Mouse (Mus musculus) forebrain, embryonic 14.5 days (tissue): ENCODE results near the gene Clec4a3. TPM values are rescaled to one million over a fixed set of nuclear protein-coding genes. Genes with fewer than 3 reads are reported as not detected.

Experiments
- ATAC-seq: fragments of 200-750 bp; cut with Nextera tagmentation; 2 replicates; pipeline ENCODE4 v1.8.0; 2017; ENCODE audit warnings: mild to moderate bottlenecking, moderate library complexity
- DNase-seq: peaks from one replicate; pipeline ENCODE4 v3.0.0-alpha.2; 2015; ENCODE audit warnings: low spot score
- H3K27ac ChIP-seq: fragments of 300-500 bp; sonication (generic); 2 replicates; pipeline ENCODE4 v1.5.1; 2014; ENCODE audit warnings: low read depth, mild to moderate bottlenecking, control low read depth, low read length, moderate library complexity
- H3K27me3 ChIP-seq: fragments of 300-500 bp; sonication (generic); replicated peaks from 2 replicates; pipeline ENCODE4 v1.6.1; 2014; ENCODE audit warnings: low read length, control low read depth, mixed read lengths; ENCODE audit not compliant: control insufficient read depth, insufficient read depth
- H3K36me3 ChIP-seq: fragments of 300-500 bp; sonication (generic); 2 replicates; pipeline ENCODE4 v1.6.1; 2014; ENCODE audit warnings: low read length, control low read depth; ENCODE audit not compliant: control insufficient read depth, insufficient read depth
- H3K4me1 ChIP-seq: fragments of 300-500 bp; sonication (generic); 2 replicates; pipeline ENCODE4 v1.6.1; 2014; ENCODE audit warnings: antibody characterized with exemption, low read length, control low read depth; ENCODE audit not compliant: control insufficient read depth, insufficient read depth
- H3K4me2 ChIP-seq: fragments of 300-500 bp; sonication (generic); 2 replicates; pipeline ENCODE4 v1.6.1; 2014; ENCODE audit warnings: mild to moderate bottlenecking, control low read depth, low read length
- H3K4me3 ChIP-seq: fragments of 300-500 bp; sonication (generic); 2 replicates; pipeline ENCODE4 v1.5.1; 2014; ENCODE audit warnings: low read depth, low read length, control low read depth
- H3K9ac ChIP-seq: fragments of 300-500 bp; sonication (generic); 2 replicates; pipeline ENCODE4 v1.6.1; 2014; ENCODE audit warnings: mild to moderate bottlenecking, low read length, control low read depth, moderate library complexity
- H3K9me3 ChIP-seq: fragments of 300-500 bp; sonication (generic); replicated peaks from 2 replicates; pipeline ENCODE4 v1.6.1; 2016; ENCODE audit warnings: low read length, control low read depth, mixed read lengths; ENCODE audit not compliant: control insufficient read depth
- WGBS: fragments of 180-500 bp; shearing (Covaris S2); extraction: QIAGEN DNeasy Blood & Tissue Kit; methylation state at CpG from one replicate; pipeline ENCODE4 v1.1.7; 2014; 5-methylcytosine and 5-hydroxymethylcytosine counted together
- polyA plus RNA-seq: library from polyadenylated mRNA; unstranded; fragments of >200 nt; fragmentation: Nextera tagmentation; extraction: Ambion mirVana; gene quantifications from 2 replicates; pipeline ENCODE4 v1.2.1, GENCODE M21; 2014

Gene Clec4a3
- 0.69 and 0.84 TPM in 2 replicates for polyA plus RNA-seq

- Histone ChIP-seq H3K27me3 (no peaks in the 10 kb centered on the region), H3K4me1 (no peaks in the 10 kb centered on the region), H3K4me2 (no peak within 1 kb of the TSS), H3K9ac (no peak within 1 kb of the TSS), H3K9me3 (no peaks in the 10 kb centered on the region), H3K36me3 (no peaks in the 10 kb centered on the region), H3K4me3 (no peak within 1 kb of the TSS), H3K27ac (no peak within 1 kb of the TSS)
- ATAC-seq (no peak), DNase-seq (no peak)
- WGBS, result 88% methylated on average over 8 of the region's 8 CpGs
These were observed at the start of gene Clec4a3 for GRCm38 (mm10) chr6:122952401-122952800. Clec4a3 (plus strand) TSS chr6:122952515.

- no peak overlapping the region for H3K27ac ChIP-seq
- H3K9ac ChIP-seq, result no peak overlapping the region
- 92% methylated on average over 4 of the region's 4 CpGs for WGBS
- H3K27me3 ChIP-seq, result no peaks in the 10 kb centered on the region
- DNase-seq (no peak), ATAC-seq (no peak)
- H3K36me3 ChIP-seq, result no peaks in the 10 kb centered on the region
- no peaks in the 10 kb centered on the region for H3K4me1 ChIP-seq
- H3K4me3 ChIP-seq, result no peak overlapping the region
- no peak overlapping the region for H3K4me2 ChIP-seq
- H3K9me3 ChIP-seq, result no peaks in the 10 kb centered on the region
These were observed 32.4 kb upstream of the Clec4a3 start for GRCm38 (mm10) chr6:122919922-122920321.

- DNase-seq (no peak), ATAC-seq (no peak)
- Histone ChIP-seq H3K9me3 (no peaks in the 10 kb centered on the region), H3K4me1 (no peaks in the 10 kb centered on the region), H3K27ac (no peak within 1 kb of the TSS), H3K9ac (no peak within 1 kb of the TSS), H3K27me3 (no peaks in the 10 kb centered on the region), H3K36me3 (no peaks in the 10 kb centered on the region), H3K4me2 (no peak within 1 kb of the TSS), H3K4me3 (no peak within 1 kb of the TSS)
- WGBS, result 72% methylated on average over 4 of the region's 4 CpGs
These were observed 30.9 kb upstream of the Clec4a3 start, which contains the start of gene Clec4a1 for GRCm38 (mm10) chr6:122921451-122921850. Clec4a1 (plus strand) TSS chr6:122921848.

DNA sequence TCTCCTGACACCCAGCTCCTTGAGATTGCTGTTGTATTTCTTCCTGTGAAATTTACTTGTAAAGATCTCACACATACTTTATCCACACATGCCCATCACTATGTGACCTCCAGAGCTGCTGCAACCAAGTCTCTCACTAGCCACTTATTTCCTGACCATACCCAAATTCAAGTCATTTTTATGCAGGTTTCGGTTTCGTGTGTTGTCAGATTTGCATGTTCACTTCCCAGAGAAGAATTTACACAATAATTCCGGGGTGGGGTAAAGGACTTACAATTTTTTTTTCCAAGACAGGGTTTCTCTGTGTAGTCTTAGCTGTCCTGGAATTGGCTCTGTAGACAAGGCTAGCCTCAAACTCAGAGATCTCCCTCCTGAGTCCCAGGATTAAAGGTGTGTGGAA, 17.5 kb upstream of the Clec4a3 start:
- Histone ChIP-seq H3K36me3 (no peaks in the 10 kb centered on the region), H3K27me3 (no peaks in the 10 kb centered on the region), H3K4me1 (no peaks in the 10 kb centered on the region), H3K9me3 (no peaks in the 10 kb centered on the region), H3K4me2 (no peak overlapping the region), H3K27ac (no peak overlapping the region), H3K4me3 (no peak overlapping the region), H3K9ac (no peak overlapping the region)
- 91% methylated on average over 3 of the region's 3 CpGs for WGBS
- ATAC-seq, result no peak
- DNase-seq, result no peak

DNA sequence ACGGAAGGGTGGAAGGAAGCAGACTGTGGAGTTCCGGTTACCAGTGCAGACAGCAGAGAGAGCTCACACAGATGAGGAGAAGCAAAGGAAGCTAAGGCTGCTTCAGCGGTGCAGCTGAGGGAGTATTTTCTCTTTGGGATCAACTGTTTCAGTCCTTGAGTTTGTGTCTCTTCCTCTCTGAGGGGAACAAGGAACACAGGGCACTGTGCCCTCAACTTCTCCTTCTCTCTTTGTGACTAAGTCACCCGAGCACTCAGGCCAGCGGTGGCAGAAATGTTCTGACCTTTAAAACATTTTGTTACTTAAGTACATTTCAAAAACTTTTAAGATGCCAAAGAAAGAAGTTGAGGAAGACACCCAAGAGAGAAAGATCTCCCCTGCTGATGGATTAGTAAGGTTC, 12.7 kb upstream of the Clec4a3 start:
- Histone ChIP-seq H3K4me1 (no peaks in the 10 kb centered on the region), H3K9me3 (no peaks in the 10 kb centered on the region), H3K27ac (no peak overlapping the region), H3K4me2 (no peak overlapping the region), H3K36me3 (no peaks in the 10 kb centered on the region), H3K4me3 (no peak overlapping the region), H3K9ac (no peak overlapping the region), H3K27me3 (no peaks in the 10 kb centered on the region)
- DNase-seq (no peak), ATAC-seq (no peak)
- 87% methylated on average over 5 of the region's 5 CpGs for WGBS

DNA sequence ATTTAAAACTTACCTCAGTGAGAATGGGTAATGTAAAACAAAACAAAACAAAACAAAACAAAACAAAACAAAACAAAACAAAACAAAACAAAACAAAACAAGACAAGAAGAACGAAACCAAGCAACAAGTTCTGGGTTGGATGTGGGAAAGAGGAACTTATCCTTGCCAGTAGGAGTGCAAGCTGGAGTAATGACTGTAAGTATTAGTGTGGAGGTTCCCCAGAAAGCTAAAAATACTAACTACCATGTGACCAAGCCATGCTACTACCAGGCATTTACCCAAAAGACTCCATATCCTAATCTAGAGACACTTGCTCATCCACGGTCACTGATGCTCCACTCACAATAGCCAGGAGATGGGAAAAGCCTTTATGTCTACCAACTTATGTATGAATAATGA, 5.6 kb upstream of the Clec4a3 start:
- ATAC-seq, result no peak
- Histone ChIP-seq H3K36me3 (no peaks in the 10 kb centered on the region), H3K27me3 (no peaks in the 10 kb centered on the region), H3K4me3 (no peak overlapping the region), H3K4me2 (no peak overlapping the region), H3K9me3 (no peaks in the 10 kb centered on the region), H3K9ac (no peak overlapping the region), H3K27ac (no peak overlapping the region), H3K4me1 (no peaks in the 10 kb centered on the region)
- 92% methylated on average over 2 of the region's 2 CpGs for WGBS
- DNase-seq, result no peak

- no peak overlapping the region for H3K4me2 ChIP-seq
- H3K9ac ChIP-seq, result no peak overlapping the region
- ATAC-seq (no peak), DNase-seq (no peak)
- no peak overlapping the region for H3K4me3 ChIP-seq
- 72% methylated on average over 2 of the region's 2 CpGs for WGBS
- no peaks in the 10 kb centered on the region for H3K36me3 ChIP-seq
- H3K9me3 ChIP-seq, result no peaks in the 10 kb centered on the region
- H3K4me1 ChIP-seq, result no peaks in the 10 kb centered on the region
- no peaks in the 10 kb centered on the region for H3K27me3 ChIP-seq
- no peak overlapping the region for H3K27ac ChIP-seq
These were observed 12.2 kb downstream of the Clec4a3 start for GRCm38 (mm10) chr6:122964562-122964961.

GRCm38 (mm10) chr6:122969048-122969447, 16.7 kb downstream of the Clec4a3 start:
- no peak overlapping the region for H3K27ac ChIP-seq
- DNase-seq (no peak), ATAC-seq (no peak)
- no peak overlapping the region for H3K4me2 ChIP-seq
- H3K27me3 ChIP-seq, result no peaks in the 10 kb centered on the region
- H3K9ac ChIP-seq, result no peak overlapping the region
- H3K9me3 ChIP-seq, result no peaks in the 10 kb centered on the region
- H3K4me3 ChIP-seq, result no peak overlapping the region
- 78% methylated on average over 2 of the region's 2 CpGs for WGBS
- no peaks in the 10 kb centered on the region for H3K4me1 ChIP-seq
- H3K36me3 ChIP-seq, result no peaks in the 10 kb centered on the region

DNA sequence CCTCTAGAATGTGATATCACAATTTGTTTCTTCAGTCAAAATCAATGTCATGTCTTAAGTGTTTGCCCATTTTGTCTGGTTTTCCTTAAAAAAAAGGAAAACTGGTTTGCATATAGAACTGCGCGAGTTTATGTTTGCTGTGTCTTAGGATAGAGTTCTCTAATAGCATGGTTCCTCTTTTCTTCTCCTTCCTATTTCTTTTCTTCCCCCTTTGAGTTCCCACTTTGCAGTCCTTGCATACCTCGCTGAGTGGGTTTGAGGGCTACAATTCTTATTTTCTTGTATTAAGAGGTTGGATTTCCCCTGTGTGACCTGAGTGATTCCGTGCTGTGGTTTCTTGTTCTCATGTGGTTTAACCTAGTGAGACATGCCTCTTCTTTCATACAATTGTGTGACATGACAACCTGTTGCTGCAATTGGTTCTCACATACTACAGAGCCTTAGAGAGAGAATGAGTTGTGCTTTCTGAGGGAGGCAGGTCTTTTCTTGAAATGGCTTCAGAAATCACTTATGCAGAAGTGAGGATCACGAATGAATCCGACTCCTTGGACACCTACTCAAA, 37.6 kb downstream of the Clec4a3 start, which contains the start of gene Clec4a4:
Gene Clec4a4, plus strand, starts transcription at position 492 of the 562 bp plus-strand sequence.
- Histone ChIP-seq H3K4me2 (no peak within 1 kb of the TSS), H3K27me3 (no peaks in the 10 kb centered on the region), H3K36me3 (no peaks in the 10 kb centered on the region), H3K4me1 (no peaks in the 10 kb centered on the region), H3K9me3 (no peaks in the 10 kb centered on the region; the same call in 1 of the 2 replicates), H3K4me3 (no peak within 1 kb of the TSS), H3K9ac (no peak within 1 kb of the TSS), H3K27ac (no peak within 1 kb of the TSS)
- ATAC-seq (no peak), DNase-seq (no peak)
- 92% methylated on average over 6 of the region's 6 CpGs for WGBS
